Mouse (Mus musculus): Measurements from ENCODE around the gene Tmem87b.

DNA sequence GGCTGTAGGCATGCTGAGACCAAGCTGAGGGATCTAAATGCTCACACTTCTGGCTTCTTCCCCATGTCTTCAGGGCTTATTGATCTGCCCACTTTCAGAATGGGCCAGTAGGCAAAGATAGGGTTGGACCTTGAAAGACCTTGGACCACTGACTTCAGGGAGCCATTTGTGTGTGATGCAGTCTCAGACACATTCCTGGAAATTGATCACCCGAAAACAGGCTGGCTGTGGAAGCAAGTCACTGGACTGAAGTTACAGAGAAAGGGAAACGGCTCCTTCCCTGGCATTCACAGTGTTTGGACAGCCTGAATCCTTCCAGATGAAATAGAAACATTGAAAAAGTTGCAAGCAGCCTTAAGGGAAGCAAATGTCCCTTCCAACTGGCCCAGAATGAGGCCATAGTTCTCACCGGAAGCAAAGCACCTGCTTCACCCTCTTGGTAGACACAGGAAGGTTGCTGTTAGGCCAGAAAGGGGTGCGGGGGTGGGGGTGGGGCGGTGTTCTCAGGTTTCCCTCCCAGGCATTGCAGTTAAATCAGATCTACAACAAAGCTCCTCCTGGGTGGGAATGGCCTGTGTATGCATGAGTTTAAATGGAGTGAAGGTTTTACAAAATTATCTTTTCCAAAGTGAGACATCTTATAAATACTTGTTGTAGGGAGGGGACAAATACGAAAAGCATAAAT, 70.1 kb downstream of the Tmem87b start:
- TF ChIP-seq CTCF (conservative IDR thresholded peaks at IDR 0.05; ENCODE audit: low read length): no peak
- no peak for TF ChIP-seq NANOG (IDR thresholded peaks at IDR 0.05; ENCODE audit: borderline replicate concordance, low read length)

Measured in E14TG2a.4 (cell line).